Mouse (Mus musculus) heart, postnatal 0 days (tissue): ENCODE results near the gene Elmsan1. TPM values are rescaled to one million over a fixed set of nuclear protein-coding genes. Genes with fewer than 3 reads are reported as not detected.

Source experiments
- ATAC-seq: fragments of 200-750 bp; cut with Nextera tagmentation; 2 replicates; pipeline ENCODE4 v1.8.0; 2017; ENCODE audit warnings: low read depth, moderate number of reproducible peaks, moderate library complexity; ENCODE audit not compliant: insufficient read depth
- DNase-seq: peaks from one replicate; pipeline ENCODE4 v3.0.0-alpha.2; 2016; ENCODE audit warnings: low spot score
- H3K27ac ChIP-seq: fragments of 300-500 bp; sonication (generic); 2 replicates; pipeline ENCODE4 v1.5.1; 2014; ENCODE audit warnings: low read depth, mild to moderate bottlenecking
- H3K27me3 ChIP-seq: fragments of 300-500 bp; sonication (generic); 2 replicates; pipeline ENCODE4 v1.6.1; 2014; ENCODE audit warnings: low read length, mixed read lengths; ENCODE audit not compliant: control insufficient read depth, insufficient read depth
- H3K36me3 ChIP-seq: fragments of 300-500 bp; sonication (generic); replicated peaks from 2 replicates; pipeline ENCODE4 v1.6.1; 2014; ENCODE audit warnings: low read length, mixed read lengths; ENCODE audit not compliant: control insufficient read depth, insufficient read depth
- H3K4me1 ChIP-seq: fragments of 300-500 bp; sonication (generic); 2 replicates; pipeline ENCODE4 v1.6.1; 2014; ENCODE audit warnings: antibody characterized with exemption; ENCODE audit not compliant: control insufficient read depth, insufficient read depth
- H3K4me2 ChIP-seq: fragments of 300-500 bp; sonication (generic); 2 replicates; pipeline ENCODE4 v1.6.1; 2014; ENCODE audit warnings: low read depth, mild to moderate bottlenecking, low read length, moderate library complexity
- H3K4me3 ChIP-seq: fragments of 300-500 bp; sonication (generic); 2 replicates; pipeline ENCODE4 v1.5.1; 2014; ENCODE audit warnings: low read depth, low read length
- H3K9ac ChIP-seq: fragments of 300-500 bp; sonication (generic); replicated peaks from 2 replicates; pipeline ENCODE4 v1.6.1; 2014; ENCODE audit warnings: low read depth, low read length, mixed read lengths
- H3K9me3 ChIP-seq: fragments of 300-500 bp; sonication (generic); replicated peaks from 2 replicates; pipeline ENCODE4 v1.6.1; 2016; ENCODE audit warnings: low read length; ENCODE audit not compliant: control insufficient read depth
- CTCF ChIP-seq: IDR thresholded peaks from 2 replicates; pipeline ENCODE4 v1.5.1; 2016; ENCODE audit warnings: antibody characterized with exemption, control low read depth, low read depth
- EP300 ChIP-seq: IDR thresholded peaks from 2 replicates; pipeline ENCODE4 v1.6.1; 2016; ENCODE audit warnings: antibody characterized with exemption, low read depth
- WGBS: fragments of 180-500 bp; shearing (Covaris S2); extraction: QIAGEN DNeasy Blood & Tissue Kit; methylation state at CpG from one replicate; pipeline ENCODE4 v1.1.7; 2014; 5-methylcytosine and 5-hydroxymethylcytosine counted together
- polyA plus RNA-seq: library from polyadenylated mRNA; unstranded; fragments of >200 nt; fragmentation: Nextera tagmentation; extraction: Ambion mirVana; gene quantifications from 2 replicates; pipeline ENCODE4 v1.2.1, GENCODE M21; 2015
- total RNA-seq: library from RNA; depleted of rRNA; stranded (reverse); fragments of >200 nt; gene quantifications from 2 replicates; pipeline ENCODE4 v1.2.3, GENCODE M21; 2014; ENCODE audit warnings: low replicate concordance

The Elmsan1 gene
- total and polyA plus RNA-seq, 2 experiments from 2014 or later, result 3.6 to 13.5 TPM

DNA sequence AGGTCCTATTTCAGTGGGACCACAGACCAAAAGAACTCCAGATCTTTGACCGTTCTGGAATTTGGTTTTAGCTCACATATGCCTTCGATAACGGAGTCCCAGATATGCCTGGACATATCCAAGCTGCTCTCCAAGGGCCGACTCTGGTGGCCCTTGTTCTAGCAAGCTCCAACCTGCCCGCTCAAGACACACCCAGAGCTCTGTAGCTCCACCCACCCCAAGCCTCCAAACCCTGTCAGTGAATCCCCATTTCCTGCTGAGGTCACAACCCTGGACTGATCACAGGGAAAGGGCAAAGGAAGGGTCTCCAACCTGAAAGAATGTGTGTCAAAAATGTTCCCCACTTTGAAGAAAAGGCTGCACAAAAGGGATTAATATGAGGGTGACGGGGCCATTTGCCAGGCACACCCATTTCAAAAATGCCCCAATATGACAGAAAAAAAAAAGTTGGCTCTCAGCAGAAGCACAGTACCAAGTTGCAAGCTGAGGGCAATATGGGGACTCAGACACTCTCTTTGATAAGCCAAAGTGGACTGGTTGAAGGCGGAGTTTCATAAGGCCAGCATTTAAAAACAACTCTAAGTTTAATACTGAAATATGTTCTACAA, 15.4 kb downstream of the Elmsan1 start:
- Histone ChIP-seq H3K27ac (no peak overlapping the region; the same call in 1 of the 2 replicates), H3K9me3 (no peaks in the 10 kb centered on the region)

DNA sequence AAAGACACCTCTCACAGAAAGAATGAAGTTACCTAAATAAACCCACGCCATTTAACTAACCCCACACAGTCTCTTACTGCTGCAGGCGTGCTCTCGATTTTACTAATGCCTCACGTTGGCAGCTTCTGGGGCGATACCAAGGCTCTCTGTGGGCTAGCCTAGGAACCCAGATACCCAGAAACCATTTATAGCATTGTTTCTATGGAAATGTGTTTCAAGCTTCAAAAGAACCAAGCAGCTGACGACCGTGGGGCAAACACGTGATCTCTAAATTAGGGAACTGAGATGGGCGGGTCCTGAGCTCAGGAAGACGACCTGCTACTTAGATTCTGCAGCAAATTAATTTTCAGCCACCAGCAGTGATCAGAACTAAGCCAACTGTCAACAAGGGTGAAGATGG, 16.1 kb downstream of the Elmsan1 start:
- no peak for ATAC-seq
- no peak for TF ChIP-seq CTCF
- TF ChIP-seq EP300, result no peak
- WGBS, result 82% methylated on average over 10 of the region's 10 CpGs
- no peaks in the 10 kb centered on the region for H3K27me3 ChIP-seq
- H3K9ac ChIP-seq, result no peak overlapping the region
- no peak overlapping the region for H3K27ac ChIP-seq
- no peak overlapping the region for H3K4me2 ChIP-seq
- H3K4me1 ChIP-seq, result peaks cover 46% of the 10 kb centered on the region
- H3K9me3 ChIP-seq, result no peaks in the 10 kb centered on the region
- no peak for DNase-seq
- H3K36me3 ChIP-seq, result no peaks in the 10 kb centered on the region; the same call in 1 of the 2 replicates
- no peak overlapping the region for H3K4me3 ChIP-seq

More for the DNA sequence above, 15.4 kb downstream of the Elmsan1 start:
- WGBS, result 69% methylated on average over 7 of the region's 7 CpGs
- TF ChIP-seq EP300 (no peak), CTCF (no peak)
- H3K9ac ChIP-seq, result no peak overlapping the region
- H3K4me1 ChIP-seq, result peaks cover 53% of the 10 kb centered on the region
- no peak for ATAC-seq
- DNase-seq, result no peak
- H3K4me3 ChIP-seq, result no peak overlapping the region
- H3K27me3 ChIP-seq, result no peaks in the 10 kb centered on the region
- no peak overlapping the region for H3K4me2 ChIP-seq
- H3K36me3 ChIP-seq, result no peaks in the 10 kb centered on the region; the same call in 1 of the 2 replicates

DNA sequence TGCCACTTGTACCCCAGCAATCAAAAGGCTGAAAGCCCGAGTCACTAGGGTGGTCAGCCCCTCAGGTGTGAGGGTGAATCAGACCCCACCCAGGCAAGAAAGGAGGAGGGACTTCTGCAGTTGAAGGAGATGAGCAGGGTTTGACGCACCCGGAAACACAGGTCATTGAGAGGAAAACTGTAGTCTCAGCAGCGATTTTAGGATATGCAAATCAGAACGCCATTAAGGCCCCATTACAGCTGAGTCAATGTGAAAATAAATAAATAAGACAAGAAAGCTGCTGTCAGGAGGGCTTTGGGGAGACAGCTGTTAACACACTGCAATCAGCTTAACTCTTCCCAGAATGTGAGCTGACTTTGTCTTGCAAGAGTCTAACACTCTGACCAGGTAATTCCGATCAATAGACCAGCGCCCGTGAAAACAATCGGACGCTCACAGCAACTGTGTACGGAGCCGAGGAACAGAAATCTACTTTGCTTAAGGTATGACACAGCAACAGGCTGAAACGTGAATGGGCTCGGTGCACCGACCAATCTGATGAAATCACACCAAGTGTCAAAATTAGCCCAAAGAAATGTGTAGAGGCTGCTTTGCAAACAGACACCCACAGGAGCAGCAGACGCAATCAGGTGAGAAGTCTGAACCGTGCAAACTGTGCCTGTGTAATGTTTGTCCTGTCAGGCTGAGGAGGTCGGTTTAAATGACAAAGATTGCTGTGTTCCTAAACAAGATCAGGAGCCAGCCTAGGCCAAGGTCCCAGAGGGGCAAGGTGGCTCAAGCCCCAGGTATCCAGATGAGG, 16.8 kb downstream of the Elmsan1 start:
- 68% methylated on average over 18 of the region's 18 CpGs for WGBS
- no peaks in the 10 kb centered on the region for H3K27me3 ChIP-seq
- no peak overlapping the region for H3K4me2 ChIP-seq
- ATAC-seq (no peak), DNase-seq (no peak)
- H3K36me3 ChIP-seq, result no peaks in the 10 kb centered on the region; the same call in 1 of the 2 replicates
- H3K9ac ChIP-seq, result no peak overlapping the region
- no peaks in the 10 kb centered on the region for H3K9me3 ChIP-seq
- TF ChIP-seq EP300 (no peak), CTCF (no peak)
- no peak overlapping the region for H3K27ac ChIP-seq
- H3K4me3 ChIP-seq, result no peak overlapping the region
- peaks cover 39% of the 10 kb centered on the region for H3K4me1 ChIP-seq

DNA sequence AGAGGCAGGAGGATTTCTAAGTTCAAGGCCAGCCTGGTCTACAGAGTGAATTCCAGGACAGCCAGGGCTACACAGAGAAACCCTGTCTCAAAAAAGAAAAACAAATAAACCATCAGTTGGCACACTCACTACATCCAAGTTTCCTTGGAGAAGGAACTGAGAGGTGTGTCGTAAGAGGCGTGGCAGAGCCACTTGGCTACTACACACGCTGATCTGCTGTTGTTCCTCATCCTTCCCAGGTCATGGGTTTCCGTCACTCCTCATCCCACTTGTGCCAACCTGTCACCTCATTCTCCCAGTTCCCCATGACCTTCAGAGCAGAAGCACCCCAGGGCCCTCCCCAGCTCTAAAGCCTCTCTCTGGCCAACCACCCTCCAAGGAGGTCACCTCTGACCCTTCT, 17.5 kb downstream of the Elmsan1 start:
- WGBS, result 88% methylated on average over 4 of the region's 4 CpGs
- Histone ChIP-seq H3K27ac (no peak overlapping the region), H3K27me3 (no peaks in the 10 kb centered on the region), H3K9me3 (no peaks in the 10 kb centered on the region), H3K4me3 (no peak overlapping the region), H3K36me3 (no peaks in the 10 kb centered on the region; the same call in 1 of the 2 replicates), H3K4me2 (no peak overlapping the region), H3K4me1 (peaks cover 33% of the 10 kb centered on the region), H3K9ac (no peak overlapping the region)
- DNase-seq (no peak), ATAC-seq (no peak)
- TF ChIP-seq EP300 (no peak), CTCF (no peak)

DNA sequence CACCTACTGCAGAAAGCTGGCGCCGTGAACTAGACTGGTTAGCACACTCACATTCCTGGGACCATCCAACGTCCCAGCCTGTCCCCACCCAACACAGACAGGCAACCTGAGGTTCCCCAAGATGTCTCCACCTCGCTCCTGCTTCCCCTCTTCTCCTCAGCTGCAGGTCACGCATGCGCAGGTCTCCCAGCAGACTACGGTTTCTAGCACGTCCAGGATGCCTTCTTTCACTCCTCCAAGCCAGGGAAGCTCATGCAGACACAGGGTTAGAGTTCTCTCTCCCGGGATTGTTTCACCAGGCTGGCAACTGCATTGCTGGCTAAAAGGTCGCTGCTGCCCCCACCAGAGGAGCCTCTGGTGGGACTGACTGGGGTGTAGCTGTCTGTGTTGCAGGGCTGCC, 19.8 kb downstream of the Elmsan1 start:
- ATAC-seq (no peak), DNase-seq (no peak)
- H3K4me2 ChIP-seq, result no peak overlapping the region
- no peak overlapping the region for H3K4me3 ChIP-seq
- H3K9me3 ChIP-seq, result no peaks in the 10 kb centered on the region
- H3K36me3 ChIP-seq, result no peaks in the 10 kb centered on the region
- no peak overlapping the region for H3K9ac ChIP-seq
- no peak for TF ChIP-seq CTCF
- no peak for TF ChIP-seq EP300
- no peak overlapping the region for H3K27ac ChIP-seq
- whole genome bisulfite sequencing, result 79% methylated on average over 10 of the region's 10 CpGs
- peaks cover 27% of the 10 kb centered on the region for H3K4me1 ChIP-seq
- H3K27me3 ChIP-seq, result no peaks in the 10 kb centered on the region
